Mouse (Mus musculus) heart, embryonic 10.5 days (tissue): ENCODE measurements around the gene Lce3b. TPM values are rescaled to one million over a fixed set of nuclear protein-coding genes. Genes with fewer than 3 reads are reported as not detected.

Experiments used
- DNase-seq: peaks from one replicate; pipeline ENCODE4 v3.0.0-alpha.2; 2017; ENCODE audit warnings: low spot score
- H3K27ac ChIP-seq: fragments of 300-500 bp; sonication (generic); 2 replicates; pipeline ENCODE4 v1.5.1; 2016; ENCODE audit warnings: mild to moderate bottlenecking
- H3K27me3 ChIP-seq: fragments of 300-500 bp; sonication (generic); 2 replicates; pipeline ENCODE4 v1.6.1; 2016; ENCODE audit warnings: mild to moderate bottlenecking; ENCODE audit not compliant: poor library complexity, insufficient read depth, severe bottlenecking
- H3K36me3 ChIP-seq: fragments of 300-500 bp; sonication (generic); 2 replicates; pipeline ENCODE4 v1.6.1; 2016; ENCODE audit warnings: mild to moderate bottlenecking, moderate library complexity
- H3K4me1 ChIP-seq: fragments of 300-500 bp; sonication (generic); 2 replicates; pipeline ENCODE4 v1.6.1; 2016; ENCODE audit warnings: mild to moderate bottlenecking
- H3K4me3 ChIP-seq: fragments of 300-500 bp; sonication (generic); 2 replicates; pipeline ENCODE4 v1.5.1; 2016; ENCODE audit warnings: mild to moderate bottlenecking, moderate library complexity
- H3K9me3 ChIP-seq: fragments of 300-500 bp; sonication (generic); 2 replicates; pipeline ENCODE4 v1.6.1; 2016; ENCODE audit warnings: mild to moderate bottlenecking, moderate library complexity
- WGBS: fragments of 180-500 bp; shearing (Covaris S2); methylation state at CpG from one replicate; pipeline ENCODE4 v1.1.7; 2016; 5-methylcytosine and 5-hydroxymethylcytosine counted together
- polyA plus RNA-seq: library from polyadenylated mRNA; unstranded; fragments of >200 nt; fragmentation: Nextera tagmentation; extraction: Ambion mirVana; gene quantifications from 2 replicates; pipeline ENCODE4 v1.2.1, GENCODE M21; 2016

The Lce3b gene
- polyA plus RNA-seq, result not detected in 2 replicates

DNA sequence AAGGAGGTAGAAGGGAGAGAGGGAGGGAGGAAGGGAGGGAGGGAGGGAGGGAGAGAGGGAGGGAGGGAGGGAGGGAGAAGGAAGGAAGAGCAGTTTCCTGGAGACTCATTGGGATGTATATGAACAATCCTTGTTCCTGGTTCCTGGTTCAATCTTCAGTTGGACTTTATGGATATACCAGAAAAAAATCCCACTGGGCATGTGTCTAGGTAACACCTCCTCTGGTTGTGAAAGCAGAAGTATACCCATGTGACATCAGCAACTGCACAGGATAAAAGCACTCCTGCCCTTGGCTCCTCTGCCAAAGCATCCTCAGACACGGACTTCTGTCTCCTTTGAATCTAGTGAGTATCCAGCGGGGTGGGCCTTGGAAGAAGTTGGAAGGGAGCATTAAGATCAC is at the start of gene Lce3b:
Gene Lce3b, plus strand, starts transcription at position 301 of the 400 bp plus-strand sequence.
- Histone ChIP-seq H3K4me3 (no peak within 1 kb of the TSS), H3K36me3 (no peaks in the 10 kb centered on the region), H3K9me3 (no peaks in the 10 kb centered on the region), H3K27me3 (no peaks in the 10 kb centered on the region), H3K4me1 (no peaks in the 10 kb centered on the region), H3K27ac (no peak within 1 kb of the TSS)
- WGBS, result 53% methylated on average over 2 of the region's 2 CpGs
- no peak for DNase-seq

DNA sequence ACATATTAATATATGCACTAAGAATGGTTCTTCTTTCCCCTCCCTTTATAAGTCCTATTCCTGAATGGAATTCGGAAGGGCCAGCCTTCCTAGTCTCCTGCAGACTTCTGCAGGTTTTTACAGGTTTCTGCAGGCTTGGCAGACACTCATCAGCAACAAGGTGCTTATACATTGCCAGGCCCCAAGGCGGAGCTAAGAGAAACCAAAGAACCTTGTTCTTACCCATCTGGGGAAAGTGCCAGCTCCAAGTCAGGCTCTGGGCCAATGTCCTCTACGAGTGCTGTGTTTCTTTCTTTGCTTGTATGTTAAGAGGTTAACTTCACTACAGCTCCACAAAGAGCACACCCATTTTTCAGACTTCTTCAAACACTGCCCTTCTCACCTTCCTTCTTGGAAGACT is 38.7 kb upstream of the Lce3b start:
- no peaks in the 10 kb centered on the region for H3K27me3 ChIP-seq
- no peak overlapping the region for H3K4me3 ChIP-seq
- DNase-seq, result no peak
- no peak overlapping the region for H3K27ac ChIP-seq
- no peaks in the 10 kb centered on the region for H3K4me1 ChIP-seq
- no peaks in the 10 kb centered on the region for H3K9me3 ChIP-seq
- H3K36me3 ChIP-seq, result no peaks in the 10 kb centered on the region
- 68% methylated on average over 3 of the region's 3 CpGs for WGBS

DNA sequence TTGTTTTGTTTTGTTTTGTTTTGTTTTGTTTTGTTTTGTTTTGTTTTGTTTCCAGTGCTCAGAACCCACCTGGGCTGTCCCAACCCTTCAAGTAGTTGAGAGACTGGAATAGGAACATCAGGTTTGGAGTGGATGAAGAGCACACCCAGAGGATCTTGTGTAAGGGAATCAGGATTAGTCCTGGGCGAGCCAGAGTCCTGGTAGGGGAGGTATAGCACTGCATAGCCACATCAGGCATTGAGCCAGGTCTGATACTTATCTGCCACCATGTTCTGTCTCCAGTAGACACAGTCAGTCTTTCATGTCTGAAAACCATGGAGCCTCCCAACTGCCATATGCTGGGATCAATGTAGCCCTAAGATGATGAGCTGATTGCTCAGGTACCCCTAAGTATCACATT is 38.3 kb upstream of the Lce3b start:
- DNase-seq, result no peak
- Histone ChIP-seq H3K4me1 (no peaks in the 10 kb centered on the region), H3K36me3 (no peaks in the 10 kb centered on the region)

DNA sequence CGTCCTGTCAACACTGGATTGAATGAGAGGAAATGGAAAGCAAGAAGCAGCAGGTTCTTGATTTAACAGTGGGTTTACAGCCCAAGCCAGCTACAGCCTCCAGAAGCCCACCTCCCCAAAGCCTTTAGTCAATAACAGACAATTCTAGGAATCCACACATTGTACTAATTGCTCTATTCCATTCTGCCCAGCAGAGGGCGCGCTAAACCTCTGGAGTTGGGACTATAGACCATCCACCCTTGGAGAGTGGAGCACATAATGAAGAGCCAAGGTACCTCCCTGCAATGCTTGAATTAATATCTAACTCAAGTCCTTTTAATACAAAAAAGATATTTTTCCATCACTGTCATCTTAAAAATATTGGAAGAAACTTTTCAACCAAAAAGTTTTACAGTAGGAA is 29.8 kb upstream of the Lce3b start:
- Histone ChIP-seq H3K27me3 (no peaks in the 10 kb centered on the region), H3K4me1 (no peaks in the 10 kb centered on the region), H3K9me3 (no peaks in the 10 kb centered on the region), H3K27ac (no peak overlapping the region), H3K4me3 (no peak overlapping the region), H3K36me3 (no peaks in the 10 kb centered on the region)
- DNase-seq, result no peak
- 14% methylated on average over 3 of the region's 3 CpGs for WGBS

More for the DNA sequence above, 38.3 kb upstream of the Lce3b start:
- no peaks in the 10 kb centered on the region for H3K9me3 ChIP-seq
- no peak overlapping the region for H3K27ac ChIP-seq
- H3K4me3 ChIP-seq, result no peak overlapping the region
- WGBS, result 68% methylated on average over 1 of the region's 1 CpGs
- no peaks in the 10 kb centered on the region for H3K27me3 ChIP-seq

DNA sequence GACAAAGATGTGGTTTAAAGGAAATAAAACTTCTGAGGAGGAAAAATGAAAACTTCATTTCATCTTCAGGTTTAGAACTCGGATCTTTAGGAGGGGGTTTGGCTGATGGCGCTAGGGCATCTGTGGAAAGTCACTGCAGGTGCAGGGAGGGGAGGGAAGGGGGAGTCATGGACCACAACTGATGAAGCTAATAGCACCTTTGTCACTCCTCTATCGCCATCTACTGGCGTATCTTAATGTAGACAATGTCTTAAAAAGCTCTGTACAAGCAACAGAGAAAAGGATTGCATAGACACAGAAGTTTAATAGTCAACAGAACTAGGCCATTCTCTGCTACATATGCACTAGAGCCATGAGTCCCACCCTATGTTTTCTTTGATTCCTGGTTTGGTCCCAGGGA is 29.1 kb upstream of the Lce3b start:
- Histone ChIP-seq H3K36me3 (no peaks in the 10 kb centered on the region), H3K4me3 (no peak overlapping the region), H3K27me3 (no peaks in the 10 kb centered on the region), H3K27ac (no peak overlapping the region), H3K4me1 (no peaks in the 10 kb centered on the region), H3K9me3 (no peaks in the 10 kb centered on the region)
- DNase-seq, result no peak
- 31% methylated on average over 4 of the region's 4 CpGs for WGBS

DNA sequence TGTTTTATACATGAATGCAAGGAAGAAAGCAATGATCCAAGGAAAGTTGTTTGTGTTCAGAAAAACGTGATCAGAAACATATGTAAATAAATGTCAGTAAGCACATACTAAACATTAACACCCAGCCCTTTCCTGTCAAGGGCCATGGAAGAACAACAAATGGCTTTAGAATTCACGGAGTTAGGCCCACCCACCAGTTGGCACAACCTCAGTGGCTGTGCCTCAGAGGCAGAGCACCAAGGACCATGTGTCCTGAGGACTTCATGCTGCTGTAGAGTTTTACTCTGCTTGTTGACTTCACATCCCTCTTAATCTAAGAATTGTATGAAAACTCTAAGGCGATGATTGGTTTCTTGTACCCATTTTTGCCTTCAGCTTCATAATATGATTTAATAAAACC is 27.6 kb upstream of the Lce3b start:
- H3K4me1 ChIP-seq, result no peaks in the 10 kb centered on the region
- H3K27ac ChIP-seq, result no peak overlapping the region
- DNase-seq, result no peak
- no peaks in the 10 kb centered on the region for H3K36me3 ChIP-seq
- no peak overlapping the region for H3K4me3 ChIP-seq
- no peaks in the 10 kb centered on the region for H3K27me3 ChIP-seq
- WGBS, result 47% methylated on average over 3 of the region's 3 CpGs
- H3K9me3 ChIP-seq, result no peaks in the 10 kb centered on the region

GRCm38 (mm10) chr3:92907571-92907970 is 25.2 kb upstream of the Lce3b start:
- Histone ChIP-seq H3K4me1 (no peaks in the 10 kb centered on the region), H3K9me3 (no peaks in the 10 kb centered on the region), H3K27me3 (no peaks in the 10 kb centered on the region), H3K27ac (no peak overlapping the region), H3K36me3 (no peaks in the 10 kb centered on the region), H3K4me3 (no peak overlapping the region)
- DNase-seq, result no peak
- 18% methylated on average over 4 of the region's 4 CpGs for WGBS

DNA sequence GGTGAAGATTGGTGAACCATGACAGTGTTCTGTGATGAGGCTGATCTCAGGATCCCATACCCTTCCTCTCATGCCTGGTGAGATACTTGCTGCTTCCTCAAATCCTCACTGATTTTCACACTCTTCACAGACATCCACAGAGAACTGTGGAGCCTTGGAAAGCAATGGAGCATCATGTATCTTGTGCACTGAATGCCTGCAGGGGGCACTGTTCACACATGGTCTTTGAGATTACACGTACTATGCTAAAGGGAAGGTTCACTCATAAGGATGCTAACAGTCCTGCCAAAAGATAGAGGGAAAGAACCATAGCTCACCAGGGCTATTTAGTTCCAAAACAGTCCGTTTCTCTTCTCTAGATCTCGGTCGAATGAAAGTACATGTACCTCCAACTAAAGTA is 12.4 kb upstream of the Lce3b start:
- Histone ChIP-seq H3K9me3 (no peaks in the 10 kb centered on the region), H3K4me3 (no peak overlapping the region), H3K4me1 (no peaks in the 10 kb centered on the region), H3K27me3 (no peaks in the 10 kb centered on the region), H3K27ac (no peak overlapping the region), H3K36me3 (no peaks in the 10 kb centered on the region)
- WGBS, result 56% methylated on average over 4 of the region's 4 CpGs
- no peak for DNase-seq

GRCm38 (mm10) chr3:92926130-92926529 is 6.6 kb upstream of the Lce3b start, which contains the start of gene Lce3a:
Gene Lce3a, minus strand, starts transcription at chr3:92926230.
- Histone ChIP-seq H3K27me3 (no peaks in the 10 kb centered on the region), H3K4me3 (no peak within 1 kb of the TSS), H3K4me1 (no peaks in the 10 kb centered on the region), H3K36me3 (no peaks in the 10 kb centered on the region), H3K9me3 (no peaks in the 10 kb centered on the region), H3K27ac (no peak within 1 kb of the TSS)
- DNase-seq, result no peak
- 42% methylated on average over 2 of the region's 2 CpGs for WGBS

DNA sequence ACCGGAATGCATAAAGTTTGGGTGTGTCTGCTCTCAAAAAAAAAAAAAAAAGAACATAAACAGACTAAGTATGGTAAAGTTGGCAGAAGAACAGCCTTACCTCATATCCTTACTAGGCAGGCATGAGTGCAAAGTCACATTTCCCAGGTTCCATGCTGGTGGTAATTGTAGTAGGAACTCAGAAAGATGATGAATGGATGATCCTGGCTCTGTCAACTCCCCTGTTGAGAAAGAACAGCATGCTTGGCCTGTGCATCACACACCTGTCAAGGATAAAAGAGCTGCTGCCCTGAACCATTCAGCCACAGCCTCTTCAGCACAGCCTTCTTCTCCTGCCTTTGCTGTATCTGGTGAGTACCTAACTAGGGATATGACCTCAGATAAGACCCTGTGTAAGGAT is 11.4 kb downstream of the Lce3b start, which contains the start of gene Lce3c:
Gene Lce3c, plus strand, starts transcription at position 301 of the 400 bp plus-strand sequence.
- H3K36me3 ChIP-seq, result no peaks in the 10 kb centered on the region
- DNase-seq, result no peak
- H3K27me3 ChIP-seq, result no peaks in the 10 kb centered on the region
- H3K27ac ChIP-seq, result no peak within 1 kb of the TSS
- 67% methylated on average over 1 of the region's 1 CpGs for whole genome bisulfite sequencing
- no peak within 1 kb of the TSS for H3K4me3 ChIP-seq
- H3K4me1 ChIP-seq, result no peaks in the 10 kb centered on the region
- H3K9me3 ChIP-seq, result no peaks in the 10 kb centered on the region

DNA sequence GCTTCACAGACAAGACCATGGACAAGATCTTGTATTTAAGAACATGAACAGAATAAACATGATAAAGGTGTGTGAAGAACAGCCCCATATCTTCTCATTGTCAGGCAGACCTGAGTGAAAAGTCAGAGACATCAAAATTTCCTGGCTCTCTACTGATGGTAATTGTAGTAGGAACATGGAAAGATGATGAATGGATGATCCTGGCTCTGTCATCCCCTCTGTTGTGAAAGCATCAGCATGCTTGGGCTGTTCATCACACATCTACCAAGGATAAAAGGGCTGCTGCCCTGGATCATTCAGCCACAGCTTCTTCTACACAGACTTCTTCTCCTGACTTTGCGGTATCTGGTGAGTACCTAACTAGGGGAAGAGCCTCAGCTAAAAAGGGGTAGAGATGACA is 24.3 kb downstream of the Lce3b start, which contains the start of gene Lce3d:
Gene Lce3d, plus strand, starts transcription at position 301 of the 400 bp plus-strand sequence.
- no peaks in the 10 kb centered on the region for H3K36me3 ChIP-seq
- no peaks in the 10 kb centered on the region for H3K4me1 ChIP-seq
- H3K27ac ChIP-seq, result no peak within 1 kb of the TSS
- no peaks in the 10 kb centered on the region for H3K9me3 ChIP-seq
- 96% methylated on average over 1 of the region's 1 CpGs for WGBS
- no peak within 1 kb of the TSS for H3K4me3 ChIP-seq
- no peak for DNase-seq
- H3K27me3 ChIP-seq, result no peaks in the 10 kb centered on the region

GRCm38 (mm10) chr3:92966761-92967160 is 34.0 kb downstream of the Lce3b start, which contains the start of gene Lce3e:
Gene Lce3e, plus strand, starts transcription at chr3:92967061.
- Histone ChIP-seq H3K27ac (no peak within 1 kb of the TSS), H3K4me3 (no peak within 1 kb of the TSS), H3K4me1 (no peaks in the 10 kb centered on the region), H3K9me3 (no peaks in the 10 kb centered on the region), H3K27me3 (no peaks in the 10 kb centered on the region), H3K36me3 (no peaks in the 10 kb centered on the region)
- no peak for DNase-seq
- 82% methylated on average over 2 of the region's 2 CpGs for WGBS

DNA sequence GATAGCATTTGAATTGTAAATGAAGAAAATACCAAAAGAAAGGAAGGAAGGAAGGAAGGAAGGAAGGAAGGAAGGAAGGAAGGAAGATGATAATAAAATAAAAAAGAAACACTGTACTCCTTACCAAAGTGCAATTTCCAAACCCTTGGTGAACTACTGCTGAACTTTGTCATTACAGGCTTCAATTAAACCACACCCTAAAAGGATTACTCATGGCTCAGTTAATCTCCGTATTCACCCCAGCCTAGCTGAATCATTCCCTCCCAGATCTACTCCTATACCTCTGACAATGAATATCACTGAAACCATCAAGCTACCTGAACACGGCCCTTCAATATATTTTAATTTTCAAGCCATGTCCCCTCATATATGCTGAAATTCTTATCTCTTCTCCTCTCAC is 45.7 kb downstream of the Lce3b start:
- H3K4me1 ChIP-seq, result no peaks in the 10 kb centered on the region
- 74% methylated on average over 2 of the region's 2 CpGs for WGBS
- no peak overlapping the region for H3K27ac ChIP-seq
- no peaks in the 10 kb centered on the region for H3K36me3 ChIP-seq
- no peak overlapping the region for H3K4me3 ChIP-seq
- H3K27me3 ChIP-seq, result no peaks in the 10 kb centered on the region
- no peak for DNase-seq
- H3K9me3 ChIP-seq, result no peaks in the 10 kb centered on the region
